Mouse (Mus musculus): ENCODE measurements around the gene Map4k4. TPM values are rescaled to one million over a fixed set of nuclear protein-coding genes. Genes with fewer than 3 reads are reported as not detected.

Gene Map4k4
- total and polyA plus RNA-seq, 2 experiments from 2014 or later: 21.3 to 241 TPM

GRCm38 (mm10) chr1:39906921-39907320 is 6.2 kb downstream of the Map4k4 start:
- peaks cover 42% of the 10 kb centered on the region for H3K4me1 ChIP-seq (ENCODE audit: insufficient read depth)
- 56% methylated on average over 11 of the region's 11 CpGs for WGBS
- H3K9ac ChIP-seq: no peak overlapping the region
- H3K36me3 ChIP-seq (ENCODE audit: insufficient read depth): peaks cover 21% of the 10 kb centered on the region
- ATAC-seq (no peak), DNase-seq (no peak)
- H3K9me3 ChIP-seq (ENCODE audit: low read length): no peaks in the 10 kb centered on the region
- TF ChIP-seq CTCF (IDR thresholded peaks at IDR 0.05; ENCODE audit: low read depth): no peak
- H3K27me3 ChIP-seq (ENCODE audit: insufficient read depth, low read length): no peaks in the 10 kb centered on the region
- H3K4me2 ChIP-seq (ENCODE audit: low read depth): peak overlapping the region; percentile 17; the same call in 1 of the 2 replicates
- no peak overlapping the region for H3K27ac ChIP-seq (ENCODE audit: low read depth, low read length)
- no peak overlapping the region for H3K4me3 ChIP-seq (ENCODE audit: low read depth, low read length)

GRCm38 (mm10) chr1:39908976-39909375 is 8.3 kb downstream of the Map4k4 start:
- no peaks in the 10 kb centered on the region for H3K27me3 ChIP-seq (ENCODE audit: insufficient read depth, low read length)
- 90% methylated on average over 2 of the region's 2 CpGs for WGBS
- ATAC-seq (no peak), DNase-seq (no peak)
- peaks cover 37% of the 10 kb centered on the region for H3K4me1 ChIP-seq (ENCODE audit: insufficient read depth)
- H3K36me3 ChIP-seq (ENCODE audit: insufficient read depth): peaks cover 25% of the 10 kb centered on the region
- no peaks in the 10 kb centered on the region for H3K9me3 ChIP-seq (ENCODE audit: low read length)
- H3K4me2 ChIP-seq (ENCODE audit: low read depth): no peak overlapping the region
- no peak overlapping the region for H3K27ac ChIP-seq (ENCODE audit: low read depth, low read length)
- no peak for TF ChIP-seq CTCF (IDR thresholded peaks at IDR 0.05; ENCODE audit: low read depth)
- H3K4me3 ChIP-seq (ENCODE audit: low read depth, low read length): no peak overlapping the region
- no peak overlapping the region for H3K9ac ChIP-seq

GRCm38 (mm10) chr1:39911446-39911845 is 10.7 kb downstream of the Map4k4 start:
- no peak overlapping the region for H3K9ac ChIP-seq
- no peak overlapping the region for H3K4me2 ChIP-seq (ENCODE audit: low read depth)
- H3K4me1 ChIP-seq (ENCODE audit: insufficient read depth): peaks cover 17% of the 10 kb centered on the region
- peaks cover 25% of the 10 kb centered on the region for H3K36me3 ChIP-seq (ENCODE audit: insufficient read depth)
- ATAC-seq (peak; percentile 71), DNase-seq (peak; percentile 76)
- WGBS: 24% methylated on average over 3 of the region's 3 CpGs
- H3K27ac ChIP-seq (ENCODE audit: low read depth, low read length): no peak overlapping the region
- peak; percentile 89 for TF ChIP-seq CTCF (IDR thresholded peaks at IDR 0.05; ENCODE audit: low read depth)
- H3K4me3 ChIP-seq (ENCODE audit: low read depth, low read length): no peak overlapping the region
- no peaks in the 10 kb centered on the region for H3K9me3 ChIP-seq (ENCODE audit: low read length)
- no peaks in the 10 kb centered on the region for H3K27me3 ChIP-seq (ENCODE audit: insufficient read depth, low read length)

GRCm38 (mm10) chr1:39913256-39913655 is 12.5 kb downstream of the Map4k4 start:
- Histone ChIP-seq H3K4me1 (ENCODE audit: insufficient read depth) (peaks cover 5% of the 10 kb centered on the region; the same call in 1 of the 2 replicates), H3K27me3 (ENCODE audit: insufficient read depth, low read length) (no peaks in the 10 kb centered on the region), H3K27ac (ENCODE audit: low read depth, low read length) (no peak overlapping the region), H3K4me2 (ENCODE audit: low read depth) (no peak overlapping the region), H3K9me3 (ENCODE audit: low read length) (no peaks in the 10 kb centered on the region), H3K4me3 (ENCODE audit: low read depth, low read length) (no peak overlapping the region), H3K36me3 (ENCODE audit: insufficient read depth) (peaks cover 17% of the 10 kb centered on the region), H3K9ac (no peak overlapping the region)
- no peak for ATAC-seq
- no peak for DNase-seq
- no peak for TF ChIP-seq CTCF (IDR thresholded peaks at IDR 0.05; ENCODE audit: low read depth)
- 64% methylated on average over 4 of the region's 4 CpGs for WGBS

- Histone ChIP-seq H3K4me2 (ENCODE audit: low read depth) (no peak overlapping the region), H3K9ac (no peak overlapping the region), H3K4me3 (ENCODE audit: low read depth, low read length) (no peak overlapping the region), H3K27ac (ENCODE audit: low read depth, low read length) (no peak overlapping the region), H3K27me3 (ENCODE audit: insufficient read depth, low read length) (no peaks in the 10 kb centered on the region), H3K36me3 (ENCODE audit: insufficient read depth) (peaks cover 6% of the 10 kb centered on the region), H3K4me1 (ENCODE audit: insufficient read depth) (peaks cover 5% of the 10 kb centered on the region), H3K9me3 (ENCODE audit: low read length) (no peaks in the 10 kb centered on the region)
- no peak for DNase-seq
- ATAC-seq: no peak
- 88% methylated on average over 4 of the region's 4 CpGs for WGBS
- no peak for TF ChIP-seq CTCF (IDR thresholded peaks at IDR 0.05; ENCODE audit: low read depth)
These were observed 15.4 kb downstream of the Map4k4 start for GRCm38 (mm10) chr1:39916144-39916543.

- Histone ChIP-seq H3K36me3 (ENCODE audit: insufficient read depth) (no peaks in the 10 kb centered on the region; the same call in 1 of the 2 replicates), H3K4me1 (ENCODE audit: insufficient read depth) (peaks cover 17% of the 10 kb centered on the region), H3K4me3 (ENCODE audit: low read depth, low read length) (no peak overlapping the region), H3K9ac (no peak overlapping the region), H3K4me2 (ENCODE audit: low read depth) (no peak overlapping the region), H3K9me3 (ENCODE audit: low read length) (no peaks in the 10 kb centered on the region), H3K27me3 (ENCODE audit: insufficient read depth, low read length) (no peaks in the 10 kb centered on the region), H3K27ac (ENCODE audit: low read depth, low read length) (no peak overlapping the region)
- WGBS: 85% methylated on average over 13 of the region's 13 CpGs
- ATAC-seq (no peak), DNase-seq (no peak)
- TF ChIP-seq CTCF (IDR thresholded peaks at IDR 0.05; ENCODE audit: low read depth): no peak
These were observed 17.3 kb downstream of the Map4k4 start for GRCm38 (mm10) chr1:39917855-39918516.

GRCm38 (mm10) chr1:39918517-39919115 is 17.9 kb downstream of the Map4k4 start:
- Histone ChIP-seq H3K27ac (ENCODE audit: low read depth, low read length) (no peak overlapping the region), H3K4me1 (ENCODE audit: insufficient read depth) (peaks cover 18% of the 10 kb centered on the region), H3K9me3 (ENCODE audit: low read length) (no peaks in the 10 kb centered on the region), H3K4me3 (ENCODE audit: low read depth, low read length) (no peak overlapping the region), H3K4me2 (ENCODE audit: low read depth) (no peak overlapping the region), H3K9ac (no peak overlapping the region), H3K27me3 (ENCODE audit: insufficient read depth, low read length) (no peaks in the 10 kb centered on the region), H3K36me3 (ENCODE audit: insufficient read depth) (no peaks in the 10 kb centered on the region; the same call in 1 of the 2 replicates)
- 76% methylated on average over 7 of the region's 7 CpGs for WGBS
- DNase-seq: no peak
- ATAC-seq: no peak
- TF ChIP-seq CTCF (IDR thresholded peaks at IDR 0.05; ENCODE audit: low read depth): no peak

All from forebrain, postnatal 0 days (tissue).